Mouse (Mus musculus) intestine, embryonic 14.5 days (tissue): ENCODE results near the gene Bbox1. TPM values are rescaled to one million over a fixed set of nuclear protein-coding genes. Genes with fewer than 3 reads are reported as not detected.

ENCODE experiments used
- ATAC-seq: fragments of 200-750 bp; cut with Nextera tagmentation; replicated peaks from 2 replicates; pipeline ENCODE4 v1.8.0; 2017; ENCODE audit warnings: low read depth, moderate number of reproducible peaks, moderate TSS enrichment, moderate library complexity; ENCODE audit not compliant: low FRiP score, low TSS enrichment
- DNase-seq: peaks from one replicate; pipeline ENCODE4 v3.0.0-alpha.2; 2018; ENCODE audit warnings: low spot score
- H3K27ac ChIP-seq: fragments of 300-500 bp; sonication (generic); 2 replicates; pipeline ENCODE4 v1.5.1; 2014; ENCODE audit warnings: low read depth, mild to moderate bottlenecking, control low read depth
- H3K27me3 ChIP-seq: fragments of 300-500 bp; sonication (generic); replicated peaks from 2 replicates; pipeline ENCODE4 v1.6.1; 2014; ENCODE audit warnings: low read length, control low read depth; ENCODE audit not compliant: control insufficient read depth, insufficient read depth
- H3K36me3 ChIP-seq: fragments of 300-500 bp; sonication (generic); 2 replicates; pipeline ENCODE4 v1.6.1; 2014; ENCODE audit warnings: low read length, control low read depth; ENCODE audit not compliant: control insufficient read depth, insufficient read depth
- H3K4me1 ChIP-seq: fragments of 300-500 bp; sonication (generic); replicated peaks from 2 replicates; pipeline ENCODE4 v1.6.1; 2014; ENCODE audit warnings: low read length, control low read depth, mixed read lengths; ENCODE audit not compliant: control insufficient read depth, insufficient read depth
- H3K4me2 ChIP-seq: fragments of 300-500 bp; sonication (generic); 2 replicates; pipeline ENCODE4 v1.6.1; 2014; ENCODE audit warnings: low read length
- H3K4me3 ChIP-seq: fragments of 300-500 bp; sonication (generic); 2 replicates; pipeline ENCODE4 v1.5.1; 2014; ENCODE audit warnings: low read depth, low read length, control low read depth, mixed read lengths
- H3K9ac ChIP-seq: fragments of 300-500 bp; sonication (generic); 2 replicates; pipeline ENCODE4 v1.6.1; 2014; ENCODE audit warnings: mild to moderate bottlenecking, low read length
- H3K9me3 ChIP-seq: fragments of 300-500 bp; sonication (generic); 2 replicates; pipeline ENCODE4 v1.6.1; 2016; ENCODE audit warnings: low read length, control low read depth; ENCODE audit not compliant: control insufficient read depth
- WGBS: fragments of 180-500 bp; shearing (Covaris S2); extraction: QIAGEN DNeasy Blood & Tissue Kit; methylation state at CpG from one replicate; pipeline ENCODE4 v1.1.7; 2014; 5-methylcytosine and 5-hydroxymethylcytosine counted together
- polyA plus RNA-seq: library from polyadenylated mRNA; unstranded; fragments of >200 nt; fragmentation: Nextera tagmentation; extraction: Ambion mirVana; gene quantifications from 2 replicates; pipeline ENCODE4 v1.2.1, GENCODE M21; 2014

Bbox1 gene
- polyA plus RNA-seq, 1 experiment from 2014 or later, result 0.20 TPM

GRCm38 (mm10) chr2:110229143-110230087 lies 84.9 kb downstream of the Bbox1 start:
- peaks cover 4% of the 10 kb centered on the region; the same call in 1 of the 2 replicates for H3K4me1 ChIP-seq
- H3K36me3 ChIP-seq, result no peaks in the 10 kb centered on the region
- no peak overlapping the region for H3K27ac ChIP-seq
- H3K9me3 ChIP-seq, result no peaks in the 10 kb centered on the region
- peak; percentile 64 for DNase-seq
- no peak overlapping the region for H3K4me3 ChIP-seq
- 32% methylated on average over 15 of the region's 15 CpGs for WGBS
- no peaks in the 10 kb centered on the region for H3K27me3 ChIP-seq
- H3K4me2 ChIP-seq, result no peak overlapping the region
- H3K9ac ChIP-seq, result no peak overlapping the region
- ATAC-seq, result peak; percentile 73

DNA sequence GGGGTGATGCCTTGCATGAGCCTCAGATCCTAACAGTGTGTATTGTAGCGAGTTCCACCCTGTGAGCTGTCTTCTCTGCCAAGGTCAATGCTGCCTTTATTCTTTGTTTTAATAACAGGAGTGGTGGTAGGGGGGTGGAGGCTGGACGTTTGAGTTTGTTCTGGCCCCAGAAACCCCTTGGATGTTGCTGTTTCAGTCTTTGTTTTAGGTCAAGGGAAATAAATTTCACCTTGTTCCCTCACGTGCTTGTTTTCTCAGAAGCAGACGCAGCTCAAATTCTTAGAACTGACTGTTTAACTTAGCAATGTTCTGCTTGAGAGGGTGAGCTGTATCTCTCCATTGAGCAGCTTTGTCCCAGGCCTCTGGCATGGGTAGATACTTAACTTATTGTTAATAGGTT lies 87.9 kb downstream of the Bbox1 start:
- H3K4me1 ChIP-seq, result peaks cover 4% of the 10 kb centered on the region
- H3K36me3 ChIP-seq, result no peaks in the 10 kb centered on the region
- ATAC-seq (no peak), DNase-seq (no peak)
- no peaks in the 10 kb centered on the region for H3K27me3 ChIP-seq
- H3K4me3 ChIP-seq, result no peak overlapping the region
- no peak overlapping the region for H3K9ac ChIP-seq
- H3K4me2 ChIP-seq, result no peak overlapping the region
- 32% methylated on average over 4 of the region's 4 CpGs for WGBS
- no peaks in the 10 kb centered on the region for H3K9me3 ChIP-seq
- H3K27ac ChIP-seq, result no peak overlapping the region

GRCm38 (mm10) chr2:110225969-110226368 lies 88.4 kb downstream of the Bbox1 start:
- no peak overlapping the region for H3K9ac ChIP-seq
- ATAC-seq (no peak), DNase-seq (no peak)
- no peak overlapping the region for H3K27ac ChIP-seq
- H3K4me1 ChIP-seq, result peaks cover 4% of the 10 kb centered on the region
- no peaks in the 10 kb centered on the region for H3K9me3 ChIP-seq
- H3K4me3 ChIP-seq, result no peak overlapping the region
- no peaks in the 10 kb centered on the region for H3K27me3 ChIP-seq
- no peaks in the 10 kb centered on the region for H3K36me3 ChIP-seq
- no peak overlapping the region for H3K4me2 ChIP-seq

- Histone ChIP-seq H3K4me2 (no peak overlapping the region), H3K9me3 (no peaks in the 10 kb centered on the region), H3K4me1 (no peaks in the 10 kb centered on the region; the same call in 1 of the 2 replicates), H3K27me3 (no peaks in the 10 kb centered on the region), H3K4me3 (no peak overlapping the region), H3K27ac (no peak overlapping the region), H3K9ac (no peak overlapping the region), H3K36me3 (no peaks in the 10 kb centered on the region)
- DNase-seq (no peak), ATAC-seq (no peak)
- WGBS, result 40% methylated on average over 2 of the region's 2 CpGs
Observed at GRCm38 (mm10) chr2:110222793-110223192, 91.6 kb downstream of the Bbox1 start.

DNA sequence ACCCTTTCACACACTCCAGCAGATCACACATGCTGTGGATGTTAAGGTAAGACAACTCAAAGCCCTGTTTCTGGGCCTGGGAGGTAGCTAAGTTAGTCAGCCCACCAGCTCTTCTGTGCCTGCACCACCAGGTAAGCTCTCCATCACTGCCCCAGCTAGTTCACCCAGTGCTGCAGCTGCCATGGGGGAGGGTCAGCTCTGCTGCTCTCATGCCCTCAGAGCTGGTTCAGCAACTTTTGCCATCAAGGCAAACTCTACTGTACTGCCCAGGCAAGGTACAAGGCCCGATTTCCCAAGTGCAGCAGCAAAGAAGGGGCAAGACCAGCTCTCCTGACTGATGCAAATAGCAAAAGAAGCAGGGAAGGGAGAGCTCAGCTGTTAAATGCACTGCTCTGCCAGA lies 93.9 kb downstream of the Bbox1 start:
- Histone ChIP-seq H3K9ac (no peak overlapping the region), H3K9me3 (no peaks in the 10 kb centered on the region), H3K4me1 (no peaks in the 10 kb centered on the region; the same call in 1 of the 2 replicates), H3K4me3 (no peak overlapping the region), H3K27me3 (no peaks in the 10 kb centered on the region), H3K4me2 (no peak overlapping the region), H3K27ac (no peak overlapping the region), H3K36me3 (no peaks in the 10 kb centered on the region)
- peak; percentile 56 for DNase-seq
- 70% methylated on average over 1 of the region's 1 CpGs for WGBS
- ATAC-seq, result 0 out of 2 replicates have a peak, but pooled peaks have one; percentile 32

DNA sequence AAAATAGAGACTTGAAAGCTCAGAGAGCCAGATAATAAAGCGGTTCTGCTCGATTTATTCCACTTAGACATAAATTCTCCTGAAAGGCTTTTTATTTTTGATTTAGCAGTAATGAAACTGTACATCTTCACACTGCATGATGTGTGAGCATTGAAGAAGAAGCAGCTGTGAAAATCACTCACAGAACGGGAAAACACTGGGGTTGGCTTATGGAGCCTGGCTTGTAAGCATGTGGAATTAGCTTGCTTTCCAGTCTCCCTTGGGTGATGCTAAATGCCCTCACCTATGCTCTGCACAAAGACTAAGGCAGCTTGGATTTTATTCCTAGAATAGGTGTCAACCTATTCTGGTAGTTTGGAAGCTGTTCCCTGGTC lies 98.7 kb downstream of the Bbox1 start:
- H3K27ac ChIP-seq, result no peak overlapping the region
- no peak overlapping the region for H3K9ac ChIP-seq
- no peaks in the 10 kb centered on the region for H3K9me3 ChIP-seq
- no peaks in the 10 kb centered on the region for H3K36me3 ChIP-seq
- no peaks in the 10 kb centered on the region for H3K27me3 ChIP-seq
- no peaks in the 10 kb centered on the region for H3K4me1 ChIP-seq
- WGBS, result 49% methylated on average over 3 of the region's 3 CpGs
- H3K4me3 ChIP-seq, result no peak overlapping the region
- ATAC-seq, result no peak
- DNase-seq, result no peak
- no peak overlapping the region for H3K4me2 ChIP-seq

- H3K27me3 ChIP-seq, result no peaks in the 10 kb centered on the region
- no peak overlapping the region for H3K4me3 ChIP-seq
- no peak overlapping the region for H3K4me2 ChIP-seq
- no peak overlapping the region for H3K27ac ChIP-seq
- no peak for ATAC-seq
- H3K36me3 ChIP-seq, result no peaks in the 10 kb centered on the region
- H3K9ac ChIP-seq, result no peak overlapping the region
- no peak for DNase-seq
- 35% methylated on average over 9 of the region's 9 CpGs for WGBS
- no peaks in the 10 kb centered on the region; the same call in 1 of the 2 replicates for H3K4me1 ChIP-seq
- H3K9me3 ChIP-seq, result no peaks in the 10 kb centered on the region
Observed at GRCm38 (mm10) chr2:110214991-110215684, 99.2 kb downstream of the Bbox1 start.

DNA sequence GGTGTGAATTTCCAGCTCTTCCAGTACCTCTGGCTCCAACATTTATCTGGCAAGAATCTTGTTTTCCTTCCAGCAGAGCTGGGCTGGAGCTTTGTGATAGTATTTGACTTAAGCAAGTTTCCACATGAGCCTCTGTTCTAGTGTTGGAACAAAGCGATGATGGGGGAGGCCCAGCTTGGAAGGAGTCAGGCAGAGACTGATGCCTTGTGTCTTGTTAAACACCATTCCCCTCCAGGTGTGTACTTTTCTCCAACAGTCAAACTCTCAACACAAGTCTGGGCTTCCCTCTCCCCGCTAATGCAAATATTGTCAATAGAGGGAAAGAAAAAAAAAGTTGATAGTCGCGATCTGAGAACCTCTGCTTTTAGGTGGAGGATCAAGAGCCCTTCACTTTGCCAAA lies 100.1 kb downstream of the Bbox1 start:
- no peaks in the 10 kb centered on the region for H3K36me3 ChIP-seq
- no peak for DNase-seq
- H3K27me3 ChIP-seq, result no peaks in the 10 kb centered on the region
- no peak overlapping the region for H3K4me2 ChIP-seq
- H3K9me3 ChIP-seq, result no peaks in the 10 kb centered on the region
- H3K27ac ChIP-seq, result no peak overlapping the region
- no peak overlapping the region for H3K4me3 ChIP-seq
- no peaks in the 10 kb centered on the region; the same call in 1 of the 2 replicates for H3K4me1 ChIP-seq
- WGBS, result 63% methylated on average over 4 of the region's 4 CpGs
- no peak overlapping the region for H3K9ac ChIP-seq
- no peak for ATAC-seq
